Mouse (Mus musculus): Measurements from ENCODE around the gene Ltb. TPM values are rescaled to one million over a fixed set of nuclear protein-coding genes. Genes with fewer than 3 reads are reported as not detected.
A peak's percentile ranks its signal among the peaks of the same experiment; 100 is the strongest.

Gene Ltb
- total and polyA plus RNA-seq, 3 experiments, result 0.78 to 1.2 TPM; not detected in 1

DNA sequence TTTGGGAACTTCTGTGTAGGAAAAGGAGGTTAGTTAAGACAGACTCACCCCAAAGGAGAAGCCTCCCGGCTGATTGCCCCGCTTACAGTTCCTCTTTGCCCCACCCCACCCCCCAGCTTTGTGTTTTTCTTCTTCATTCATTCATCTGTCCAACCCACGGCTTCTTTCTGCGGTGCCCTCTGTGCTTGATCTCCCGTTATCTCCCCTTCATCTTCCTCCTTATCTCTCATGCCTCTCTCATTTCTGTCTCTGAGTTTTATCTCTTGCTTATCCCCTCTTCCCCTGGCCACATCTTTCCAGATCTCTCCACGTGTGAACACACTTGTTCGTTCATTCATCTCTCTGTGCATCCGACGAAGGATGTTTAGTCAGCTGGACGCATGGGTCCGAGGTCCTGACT, 6.9 kb downstream of the Ltb start:
- ATAC-seq (ENCODE audit: extremely low read depth, insufficient number of reproducible peaks, low FRiP score, poor library complexity, severe bottlenecking) (peak; percentile 32; the same call in 1 of the 2 replicates), DNase-seq (ENCODE audit: low spot score) (no peak)
- peaks cover 71% of the 10 kb centered on the region for H3K27me3 ChIP-seq (ENCODE audit: insufficient read depth, low read length)
- peak overlapping the region; percentile 8; the same call in 1 of the 2 replicates for H3K4me3 ChIP-seq (ENCODE audit: low read depth, low read length)
- no peaks in the 10 kb centered on the region for H3K36me3 ChIP-seq (replicated peaks)
- no peaks in the 10 kb centered on the region for H3K9me3 ChIP-seq (replicated peaks)
- H3K4me1 ChIP-seq (ENCODE audit: insufficient read depth, low read depth, low read length), result peaks cover 39% of the 10 kb centered on the region
- no peak for TF ChIP-seq GATA1 (IDR thresholded peaks at IDR 0.05; ENCODE audit: borderline replicate concordance, low read length)
- no peak for TF ChIP-seq CTCF (IDR thresholded peaks at IDR 0.05; ENCODE audit: low read depth, low read length)
- no peak for TF ChIP-seq GATA2 (IDR thresholded peaks at IDR 0.05; ENCODE audit: borderline replicate concordance, low read depth, low read length)
- TF ChIP-seq POLR2AphosphoS5 (IDR thresholded peaks at IDR 0.05; ENCODE audit: insufficient replicate concordance, low read depth, low read length), result no peak
- no peak for TF ChIP-seq TAL1 (conservative IDR thresholded peaks at IDR 0.05; ENCODE audit: low read depth, low read length)

DNA sequence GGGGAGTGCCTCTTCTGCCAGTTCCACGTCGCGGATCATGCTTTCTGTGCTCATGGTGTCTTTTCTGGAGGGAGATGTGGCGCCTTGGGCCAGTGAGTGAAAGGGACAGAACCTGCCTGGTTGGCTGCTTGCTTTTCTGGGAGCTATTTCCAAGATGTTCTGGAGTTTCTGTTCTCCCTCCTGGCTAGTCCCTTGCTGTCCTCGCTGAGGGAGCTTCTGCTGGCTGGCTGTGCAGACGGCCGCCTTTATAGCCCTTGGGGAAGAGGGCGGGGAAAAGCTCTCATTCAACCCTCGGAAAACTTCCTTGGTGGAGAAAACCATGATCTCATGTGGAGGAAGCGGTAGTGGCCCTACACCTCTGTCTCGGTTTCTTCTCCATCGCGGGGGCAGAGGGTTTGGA, 7.5 kb downstream of the Ltb start, which contains the start of gene Tnf:
Gene Tnf (minus strand): TSS at position 221 of the 400 bp plus-strand sequence.
- peaks cover 34% of the 10 kb centered on the region for H3K4me1 ChIP-seq (ENCODE audit: insufficient read depth, low read depth, low read length)
- no peaks in the 10 kb centered on the region for H3K36me3 ChIP-seq (replicated peaks)
- H3K4me3 ChIP-seq (ENCODE audit: low read depth, low read length), result peak within 1 kb of the TSS; percentile 8; the same call in 1 of the 2 replicates
- no peak for DNase-seq (ENCODE audit: low spot score)
- peaks cover 72% of the 10 kb centered on the region for H3K27me3 ChIP-seq (ENCODE audit: insufficient read depth, low read length)
- ATAC-seq (ENCODE audit: extremely low read depth, insufficient number of reproducible peaks, low FRiP score, poor library complexity, severe bottlenecking), result no peak
- TF ChIP-seq POLR2AphosphoS5 (IDR thresholded peaks at IDR 0.05; ENCODE audit: insufficient replicate concordance, low read depth, low read length) (no peak), GATA2 (IDR thresholded peaks at IDR 0.05; ENCODE audit: borderline replicate concordance, low read depth, low read length) (no peak), GATA1 (IDR thresholded peaks at IDR 0.05; ENCODE audit: borderline replicate concordance, low read length) (no peak), CTCF (IDR thresholded peaks at IDR 0.05; ENCODE audit: low read depth, low read length) (no peak), TAL1 (conservative IDR thresholded peaks at IDR 0.05; ENCODE audit: low read depth, low read length) (no peak)
- no peaks in the 10 kb centered on the region for H3K9me3 ChIP-seq (replicated peaks)

DNA sequence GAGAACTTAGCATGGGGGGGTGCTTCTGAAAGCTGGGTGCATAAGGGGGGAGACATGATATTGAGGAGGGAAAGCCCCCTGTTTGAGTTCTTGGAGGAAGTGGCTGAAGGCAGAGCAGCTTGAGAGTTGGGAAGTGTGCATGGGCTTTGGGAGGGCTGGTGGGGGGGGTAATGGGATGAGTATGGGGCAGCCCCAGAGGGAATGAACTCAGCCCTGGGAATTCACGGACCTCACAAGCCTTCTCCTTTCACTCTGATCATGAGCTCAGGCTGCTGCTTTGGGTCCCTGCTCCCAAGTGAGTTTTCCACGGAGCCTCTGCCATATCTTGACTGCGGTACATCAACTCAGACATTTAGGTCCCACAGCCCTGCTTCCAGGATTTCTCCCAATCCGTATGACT, 8.2 kb downstream of the Ltb start:
- H3K27me3 ChIP-seq (ENCODE audit: insufficient read depth, low read length), result peaks cover 73% of the 10 kb centered on the region
- no peak for ATAC-seq (ENCODE audit: extremely low read depth, insufficient number of reproducible peaks, low FRiP score, poor library complexity, severe bottlenecking)
- H3K4me3 ChIP-seq (ENCODE audit: low read depth, low read length), result no peak overlapping the region
- H3K36me3 ChIP-seq (replicated peaks), result no peaks in the 10 kb centered on the region
- TF ChIP-seq GATA2 (IDR thresholded peaks at IDR 0.05; ENCODE audit: borderline replicate concordance, low read depth, low read length) (no peak), TAL1 (conservative IDR thresholded peaks at IDR 0.05; ENCODE audit: low read depth, low read length) (no peak), GATA1 (IDR thresholded peaks at IDR 0.05; ENCODE audit: borderline replicate concordance, low read length) (no peak), CTCF (IDR thresholded peaks at IDR 0.05; ENCODE audit: low read depth, low read length) (no peak), POLR2AphosphoS5 (IDR thresholded peaks at IDR 0.05; ENCODE audit: insufficient replicate concordance, low read depth, low read length) (no peak)
- H3K9me3 ChIP-seq (replicated peaks), result no peaks in the 10 kb centered on the region
- DNase-seq (ENCODE audit: low spot score), result no peak
- peaks cover 34% of the 10 kb centered on the region for H3K4me1 ChIP-seq (ENCODE audit: insufficient read depth, low read depth, low read length)

DNA sequence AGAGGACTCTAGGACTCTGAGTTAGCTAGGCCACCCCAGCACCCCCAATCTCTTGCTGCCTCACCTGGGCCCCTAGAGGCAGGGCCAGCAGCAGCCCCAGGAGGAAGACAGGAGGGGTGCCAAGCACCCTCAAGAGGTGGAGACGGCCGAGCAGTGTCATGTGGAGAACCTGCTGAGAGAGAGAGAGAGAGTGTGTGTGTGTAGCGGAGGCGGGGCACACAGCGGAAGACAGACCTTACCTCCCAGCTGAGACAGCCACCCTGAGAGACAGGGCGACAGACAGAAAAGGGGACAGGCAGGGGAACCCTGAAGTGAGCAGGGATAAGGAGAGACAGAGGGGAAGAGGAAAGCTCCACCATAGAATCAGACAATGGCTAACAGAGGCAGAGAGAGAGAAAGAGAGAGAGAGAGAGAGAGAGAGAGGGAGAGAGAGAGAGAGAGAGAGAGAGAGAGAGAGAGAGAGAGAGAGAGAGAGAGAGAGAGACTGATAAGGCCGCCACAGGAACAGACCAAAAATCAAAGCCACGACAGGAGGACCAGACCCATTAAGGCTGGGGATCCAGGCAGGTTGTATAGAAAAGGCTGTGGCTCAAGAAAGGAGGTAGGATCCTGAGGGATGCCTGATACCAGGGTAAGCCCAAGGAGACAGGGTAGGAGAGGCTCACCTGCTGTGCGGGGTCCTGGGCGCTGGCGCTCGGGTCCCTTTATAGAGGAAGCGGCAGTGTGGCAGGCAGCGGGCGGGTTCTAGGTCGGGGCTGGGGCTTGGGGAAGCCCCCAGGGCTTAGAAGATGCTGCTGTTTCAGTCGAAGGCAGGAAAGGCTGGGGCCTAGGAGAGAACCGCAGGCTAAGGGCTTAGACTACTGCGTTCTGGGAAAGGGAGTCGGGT, 10.5 kb downstream of the Ltb start, which contains the start of gene Lta:
Gene Lta (minus strand): TSS at position 858 of the 886 bp plus-strand sequence.
- no peaks in the 10 kb centered on the region for H3K9me3 ChIP-seq (replicated peaks)
- DNase-seq (ENCODE audit: low spot score), result no peak
- H3K4me3 ChIP-seq (ENCODE audit: low read depth, low read length), result no peak within 1 kb of the TSS
- H3K4me1 ChIP-seq (ENCODE audit: insufficient read depth, low read depth, low read length), result peaks cover 36% of the 10 kb centered on the region
- TF ChIP-seq TAL1 (conservative IDR thresholded peaks at IDR 0.05; ENCODE audit: low read depth, low read length) (no peak), CTCF (IDR thresholded peaks at IDR 0.05; ENCODE audit: low read depth, low read length) (no peak), POLR2AphosphoS5 (IDR thresholded peaks at IDR 0.05; ENCODE audit: insufficient replicate concordance, low read depth, low read length) (no peak), GATA2 (IDR thresholded peaks at IDR 0.05; ENCODE audit: borderline replicate concordance, low read depth, low read length) (no peak), GATA1 (IDR thresholded peaks at IDR 0.05; ENCODE audit: borderline replicate concordance, low read length) (no peak)
- no peak for ATAC-seq (ENCODE audit: extremely low read depth, insufficient number of reproducible peaks, low FRiP score, poor library complexity, severe bottlenecking)
- H3K36me3 ChIP-seq (replicated peaks), result no peaks in the 10 kb centered on the region
- peaks cover 81% of the 10 kb centered on the region for H3K27me3 ChIP-seq (ENCODE audit: insufficient read depth, low read length)

DNA sequence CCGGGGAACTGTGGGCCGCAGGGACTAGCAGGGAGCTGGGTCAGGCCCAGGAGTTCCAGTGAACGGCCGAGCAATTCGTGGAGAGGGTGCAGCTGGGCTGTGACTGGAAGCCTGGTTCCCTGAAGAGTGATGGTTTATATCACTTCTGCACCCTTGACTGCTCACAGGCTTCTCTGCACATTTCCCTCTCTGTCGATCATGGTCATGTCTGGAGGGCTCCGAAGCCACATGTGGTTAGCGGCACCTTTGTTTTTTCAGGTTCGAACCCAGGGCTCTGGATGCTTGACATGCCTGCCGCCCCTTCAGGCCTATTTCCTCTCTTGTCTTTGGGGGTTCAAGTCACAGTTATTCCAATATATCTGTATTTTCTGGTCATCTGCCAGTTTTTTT, 11.1 kb downstream of the Ltb start:
- DNase-seq (ENCODE audit: low spot score) (no peak), ATAC-seq (ENCODE audit: extremely low read depth, insufficient number of reproducible peaks, low FRiP score, poor library complexity, severe bottlenecking) (no peak)
- Histone ChIP-seq H3K9me3 (replicated peaks) (no peaks in the 10 kb centered on the region), H3K36me3 (replicated peaks) (no peaks in the 10 kb centered on the region), H3K27me3 (ENCODE audit: insufficient read depth, low read length) (peaks cover 81% of the 10 kb centered on the region), H3K4me1 (ENCODE audit: insufficient read depth, low read depth, low read length) (peaks cover 33% of the 10 kb centered on the region), H3K4me3 (ENCODE audit: low read depth, low read length) (no peak overlapping the region)
- TF ChIP-seq TAL1 (conservative IDR thresholded peaks at IDR 0.05; ENCODE audit: low read depth, low read length), result no peak
- no peak for TF ChIP-seq POLR2AphosphoS5 (IDR thresholded peaks at IDR 0.05; ENCODE audit: insufficient replicate concordance, low read depth, low read length)
- no peak for TF ChIP-seq GATA2 (IDR thresholded peaks at IDR 0.05; ENCODE audit: borderline replicate concordance, low read depth, low read length)
- TF ChIP-seq GATA1 (IDR thresholded peaks at IDR 0.05; ENCODE audit: borderline replicate concordance, low read length), result no peak
- TF ChIP-seq CTCF (IDR thresholded peaks at IDR 0.05; ENCODE audit: low read depth, low read length), result no peak
